Mouse (Mus musculus) 416B (cell line): Measurements from ENCODE around the gene Htr2a.

Experiments used
- DNase-seq: peaks from one replicate; pipeline ENCODE4 v3.0.0; 2011; ENCODE audit warnings: low read depth

The Htr2a gene

GRCm38 (mm10) chr14:74640819-74641381 lies at the start of gene Htr2a:
Gene Htr2a (plus strand): TSS chr14:74640840.
- DNase-seq, result peak; percentile 67

DNA sequence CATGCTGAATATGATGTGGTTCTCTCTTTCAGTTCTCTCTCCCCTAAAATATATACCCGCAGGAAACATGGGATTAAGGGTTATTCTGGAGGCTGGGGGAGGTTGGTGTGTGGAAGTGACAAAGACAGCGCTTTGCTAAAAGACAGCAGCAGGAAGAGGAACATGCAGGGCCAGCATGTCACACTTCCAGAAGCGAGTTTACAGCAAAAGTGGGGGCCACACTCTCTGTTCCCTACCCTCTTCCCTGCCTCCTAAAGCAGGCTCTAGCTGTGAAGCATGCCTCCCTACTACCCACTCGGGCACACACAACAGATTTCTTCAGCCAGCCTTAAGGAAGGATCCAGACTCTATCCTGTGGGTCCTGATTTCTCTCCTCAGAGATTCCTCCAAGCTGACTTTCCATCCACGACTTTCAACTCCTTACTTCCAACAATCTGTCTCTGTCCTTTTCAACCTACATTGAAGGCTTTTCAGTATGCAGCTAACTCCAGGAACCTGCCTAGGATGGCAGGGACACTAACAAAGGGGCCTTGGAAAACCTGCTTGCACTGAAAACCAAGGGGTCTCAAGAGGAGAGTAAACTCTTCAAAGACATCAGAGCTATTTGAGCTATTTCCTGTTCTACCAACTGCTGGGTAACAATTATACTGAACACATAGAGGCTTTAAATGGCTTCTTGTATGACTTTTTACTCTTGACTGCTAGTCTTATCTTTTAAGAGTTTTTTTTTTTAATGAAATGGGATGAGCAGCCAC lies 39.1 kb upstream of the Htr2a start:
- no peak for DNase-seq

GRCm38 (mm10) chr14:74602543-74602942 lies 38.1 kb upstream of the Htr2a start:
- peak; percentile 57 for DNase-seq

- peak; percentile 23 for DNase-seq
Measured at GRCm38 (mm10) chr14:74603131-74603766, 37.4 kb upstream of the Htr2a start.

- DNase-seq, result peak; percentile 17
Measured at GRCm38 (mm10) chr14:74611326-74611725, 29.3 kb upstream of the Htr2a start.

- DNase-seq, result peak; percentile 57
Measured at GRCm38 (mm10) chr14:74618858-74619257, 21.8 kb upstream of the Htr2a start.

- DNase-seq, result peak; percentile 60
Measured at GRCm38 (mm10) chr14:74638071-74638470, 2.6 kb upstream of the Htr2a start.

DNA sequence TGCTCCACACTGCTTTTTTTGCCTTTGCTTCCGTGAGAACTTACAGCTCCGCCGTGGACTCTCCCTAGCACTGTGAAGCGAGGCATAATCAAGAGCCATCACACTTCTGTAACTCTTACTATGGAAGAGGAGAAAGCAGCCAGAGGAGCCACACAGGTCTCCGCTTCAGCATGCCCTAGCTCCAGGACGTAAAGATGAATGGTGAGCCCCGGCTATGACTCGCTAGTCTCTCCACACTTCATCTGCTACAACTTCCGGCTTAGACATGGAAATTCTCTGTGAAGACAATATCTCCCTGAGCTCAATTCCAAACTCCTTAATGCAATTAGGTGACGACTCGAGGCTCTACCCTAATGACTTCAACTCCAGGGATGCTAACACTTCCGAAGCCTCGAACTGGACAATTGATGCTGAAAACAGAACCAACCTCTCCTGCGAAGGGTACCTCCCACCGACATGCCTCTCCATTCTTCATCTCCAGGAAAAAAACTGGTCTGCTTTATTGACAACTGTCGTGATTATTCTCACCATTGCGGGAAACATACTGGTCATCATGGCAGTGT lies 1.1 kb downstream of the Htr2a start:
- peak; percentile 43 for DNase-seq

DNA sequence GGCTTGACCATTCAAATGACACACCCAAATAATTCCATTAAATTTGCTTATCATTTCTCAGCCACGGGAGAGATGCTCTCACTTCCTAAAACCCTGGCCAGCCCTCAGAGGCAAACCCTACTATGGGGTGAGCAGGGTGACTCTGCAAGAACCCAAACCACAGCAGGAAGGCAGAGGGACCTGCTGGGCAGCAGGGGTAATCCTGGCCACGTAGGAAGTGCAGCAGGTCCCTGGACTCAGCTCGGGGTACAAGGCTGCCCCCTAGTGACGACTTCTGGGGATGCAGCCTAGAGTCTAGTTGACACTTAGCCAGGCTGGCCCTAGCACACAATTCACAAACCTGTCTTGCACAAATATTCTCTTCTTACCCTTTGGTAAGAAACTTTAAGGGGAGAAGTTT lies 2.7 kb downstream of the Htr2a start:
- peak; percentile 97 for DNase-seq

DNA sequence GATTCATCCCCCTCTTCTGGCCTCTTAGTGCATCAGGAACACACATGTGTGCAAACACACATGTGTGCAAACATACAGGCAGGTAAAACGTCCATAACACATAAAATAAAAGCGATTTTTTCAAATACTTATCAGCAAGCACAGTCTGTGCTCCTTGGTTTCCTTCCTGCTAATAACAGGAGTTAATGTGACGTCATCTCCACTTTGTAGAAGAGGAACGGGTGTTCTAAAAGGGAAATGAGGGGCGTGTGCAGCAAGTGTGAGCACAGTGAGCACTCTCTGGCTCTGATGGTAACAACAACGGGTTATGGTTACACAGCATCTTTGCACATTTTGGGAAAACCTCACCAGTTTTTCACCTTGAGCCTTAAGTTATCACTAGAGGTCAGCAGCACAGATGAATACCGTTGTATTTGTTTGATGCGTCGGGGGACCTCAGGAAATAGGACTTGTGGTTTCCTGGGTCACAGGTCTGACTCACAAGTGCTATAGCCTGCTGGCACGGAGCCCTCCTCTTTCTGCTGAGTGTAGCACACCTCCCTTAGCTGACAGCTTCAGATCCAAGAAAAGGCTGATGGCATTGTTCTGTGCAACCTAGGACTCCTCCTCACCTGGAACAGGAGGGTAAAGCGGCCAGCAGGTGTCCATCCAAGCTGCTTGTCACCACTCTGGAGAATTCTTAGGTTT lies 5.6 kb downstream of the Htr2a start:
- peak; percentile 96 for DNase-seq

DNA sequence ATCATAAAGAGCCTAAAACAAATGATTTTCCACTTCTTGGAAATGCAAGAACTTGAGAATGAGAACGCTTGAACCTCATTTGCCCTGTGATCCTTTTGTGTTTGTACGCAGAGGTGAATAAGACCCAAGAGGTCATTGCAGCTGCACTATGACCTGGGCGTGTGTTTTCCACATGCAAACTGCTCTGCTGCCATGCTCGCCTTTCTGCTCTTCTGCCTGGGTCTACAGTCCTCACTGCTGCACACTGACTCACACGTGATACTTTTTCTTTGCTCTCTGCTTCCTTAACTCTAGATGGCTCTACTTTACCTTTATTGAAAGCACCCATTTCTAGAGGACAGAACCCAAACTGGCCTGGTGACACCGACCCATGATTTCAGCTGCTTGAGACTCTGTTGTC lies 9.4 kb downstream of the Htr2a start:
- DNase-seq, result no peak

GRCm38 (mm10) chr14:74651678-74652077 lies 11.0 kb downstream of the Htr2a start:
- peak; percentile 61 for DNase-seq

- DNase-seq, result no peak
Measured at GRCm38 (mm10) chr14:74657227-74657626, 16.6 kb downstream of the Htr2a start.

GRCm38 (mm10) chr14:74659411-74659841 lies 18.8 kb downstream of the Htr2a start:
- peak; percentile 30 for DNase-seq

DNA sequence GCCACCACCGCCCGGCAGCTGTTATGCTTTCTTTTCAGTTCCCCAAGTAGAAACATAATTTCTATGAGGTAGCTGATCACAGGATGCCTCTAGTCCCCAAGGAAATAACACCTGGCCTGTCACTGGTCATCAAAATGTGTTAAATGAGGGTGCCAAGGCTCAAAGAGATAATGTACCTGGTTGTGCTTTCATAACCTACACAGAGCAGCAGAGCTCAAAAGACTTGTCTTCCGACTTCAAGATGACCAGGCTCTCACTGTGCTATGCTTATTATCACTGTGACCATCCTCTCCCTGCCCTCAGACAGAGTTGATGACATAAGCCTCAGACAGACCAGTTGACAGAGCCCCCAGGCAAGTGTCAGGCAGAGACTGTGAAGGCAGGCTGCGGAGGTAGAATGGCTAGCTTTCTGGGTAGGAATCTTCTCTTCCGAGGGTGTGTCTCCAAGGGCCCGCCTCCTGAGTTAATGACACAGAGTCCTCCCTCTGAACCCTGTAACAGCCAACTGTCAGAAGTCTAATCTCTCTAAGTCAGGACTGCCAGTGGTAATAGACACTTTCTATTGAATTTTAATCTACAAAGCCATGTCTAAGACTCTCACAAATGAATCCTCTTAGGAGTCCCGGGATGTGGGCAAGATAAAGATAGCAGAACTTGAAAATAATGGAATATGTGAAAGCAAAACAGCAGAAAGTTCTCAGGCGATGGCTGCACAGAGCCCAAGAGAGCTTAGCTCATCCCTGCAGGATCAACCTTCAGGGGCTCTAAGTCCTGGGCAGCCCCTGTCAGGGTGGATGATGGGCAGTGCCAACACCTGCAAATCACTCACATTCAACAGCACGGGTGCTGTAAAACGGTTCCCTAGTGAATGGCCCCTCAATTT lies 31.7 kb downstream of the Htr2a start:
- no peak for DNase-seq

GRCm38 (mm10) chr14:74673020-74673350 lies 32.3 kb downstream of the Htr2a start:
- DNase-seq, result no peak

DNA sequence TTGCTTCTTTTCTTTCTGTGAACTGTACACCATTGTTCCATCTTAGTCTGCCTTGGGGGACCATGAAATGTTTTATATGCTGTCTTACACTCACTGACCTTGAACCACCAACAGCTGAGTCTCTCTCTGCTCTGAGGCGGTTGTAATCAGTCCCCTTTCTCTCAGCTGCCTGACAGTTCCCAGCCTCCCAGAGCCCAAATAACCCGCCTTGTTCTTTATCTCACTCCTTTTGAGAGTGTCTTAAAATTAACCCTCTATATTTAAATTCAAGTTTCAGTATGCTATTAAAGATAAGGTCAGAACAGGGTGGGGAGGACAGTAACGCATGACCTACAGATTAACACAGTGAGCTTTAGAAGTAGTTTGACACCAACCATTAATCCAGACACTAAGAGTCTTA lies 32.9 kb downstream of the Htr2a start:
- DNase-seq, result no peak

GRCm38 (mm10) chr14:74679841-74680240 lies 39.2 kb downstream of the Htr2a start:
- DNase-seq, result no peak

DNA sequence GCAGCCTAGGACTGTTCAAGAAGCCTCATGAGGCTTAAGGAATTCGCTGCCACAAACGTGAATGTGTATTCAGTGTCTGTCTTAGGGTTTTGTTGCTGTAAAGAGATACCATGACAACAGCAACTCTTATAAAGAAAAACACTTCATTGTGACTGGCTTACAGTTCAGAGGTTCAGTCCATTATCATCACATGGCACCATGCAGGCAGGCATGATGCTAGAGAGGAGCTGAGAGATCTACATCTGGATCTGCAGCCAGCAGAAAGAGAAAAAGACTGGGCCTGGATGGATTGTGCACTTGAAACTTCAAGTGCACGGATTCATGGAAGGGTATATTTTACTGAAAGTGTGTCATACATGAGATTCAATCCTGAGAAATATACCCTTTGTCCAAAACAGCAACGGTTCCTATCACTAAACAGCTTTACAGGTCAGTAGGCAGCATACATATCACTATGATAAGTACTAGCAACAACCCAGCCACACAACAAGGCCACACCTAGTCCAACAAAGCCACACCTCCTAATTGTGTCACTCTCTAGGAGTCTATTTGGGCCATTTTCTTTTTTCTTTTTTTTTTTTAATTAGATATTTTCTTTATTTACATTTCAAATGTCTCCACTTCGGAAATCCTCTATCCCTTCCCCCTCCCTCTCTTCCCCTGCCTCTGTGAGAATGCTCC lies 43.8 kb downstream of the Htr2a start:
- DNase-seq, result no peak

DNA sequence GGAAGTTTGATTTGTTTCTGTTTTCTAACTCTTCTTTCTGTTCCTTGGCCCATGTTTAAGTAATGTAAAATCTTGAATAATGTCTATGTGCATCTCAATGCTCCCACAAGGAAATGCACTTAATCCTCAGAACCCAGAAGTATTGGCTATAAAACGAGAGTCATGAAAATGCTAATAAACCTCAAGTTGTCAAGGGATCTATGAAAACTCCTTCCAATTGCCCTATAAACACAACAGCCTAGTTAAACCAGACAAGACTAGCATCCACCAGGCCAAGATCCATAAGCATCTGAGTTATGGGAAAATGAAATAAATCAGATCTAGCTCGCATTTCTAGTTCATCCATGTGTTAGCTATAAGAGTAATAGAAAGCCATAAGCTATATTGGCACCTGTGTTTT lies 51.3 kb downstream of the Htr2a start:
- no peak for DNase-seq

DNA sequence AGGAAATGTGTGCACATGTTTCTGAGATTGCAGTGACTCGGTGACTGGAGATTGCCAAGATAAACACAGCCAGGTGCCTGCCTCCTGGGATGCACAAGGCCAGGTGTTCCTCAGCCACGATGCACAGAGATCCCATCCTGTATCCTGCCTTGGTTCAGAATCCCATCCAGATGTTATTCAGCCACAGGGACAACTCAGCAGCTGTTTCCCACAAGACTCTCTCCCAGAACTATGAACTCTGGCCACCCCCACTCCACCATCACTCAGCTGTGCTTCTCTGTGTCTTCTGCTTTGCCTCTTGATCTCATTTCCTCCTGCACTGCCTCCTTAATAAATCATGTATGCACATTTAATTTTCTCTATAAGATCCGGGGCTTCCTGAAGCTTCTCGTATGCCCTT lies 56.1 kb downstream of the Htr2a start:
- no peak for DNase-seq
